Mouse (Mus musculus) limb, embryonic 14.5 days (tissue): ENCODE measurements around the gene Hormad2. TPM values are rescaled to one million over a fixed set of nuclear protein-coding genes. Genes with fewer than 3 reads are reported as not detected.

ENCODE experiments used
- ATAC-seq: fragments of 200-750 bp; cut with Nextera tagmentation; 2 replicates; pipeline ENCODE4 v1.8.0; 2017; ENCODE audit warnings: low read depth, moderate number of reproducible peaks, moderate TSS enrichment; ENCODE audit not compliant: low FRiP score
- DNase-seq: peaks from one replicate; pipeline ENCODE4 v3.0.0-alpha.2; 2015; ENCODE audit warnings: low spot score
- H3K27ac ChIP-seq: fragments of 300-500 bp; sonication (generic); replicated peaks from 2 replicates; pipeline ENCODE4 v1.5.1; 2014; ENCODE audit warnings: low read depth, mild to moderate bottlenecking, low read length, moderate library complexity, mixed read lengths
- H3K27me3 ChIP-seq: fragments of 300-500 bp; sonication (generic); 2 replicates; pipeline ENCODE4 v1.6.1; 2014; ENCODE audit warnings: low read length, mixed read lengths; ENCODE audit not compliant: control insufficient read depth, insufficient read depth
- H3K36me3 ChIP-seq: fragments of 300-500 bp; sonication (generic); 2 replicates; pipeline ENCODE4 v1.6.1; 2014; ENCODE audit warnings: mild to moderate bottlenecking, low read length, moderate library complexity, mixed read lengths; ENCODE audit not compliant: control insufficient read depth, insufficient read depth
- H3K4me1 ChIP-seq: fragments of 300-500 bp; sonication (generic); 2 replicates; pipeline ENCODE4 v1.6.1; 2014; ENCODE audit warnings: antibody characterized with exemption, low read length, mixed read lengths; ENCODE audit not compliant: control insufficient read depth, insufficient read depth
- H3K4me2 ChIP-seq: fragments of 300-500 bp; sonication (generic); replicated peaks from 2 replicates; pipeline ENCODE4 v1.6.1; 2014; ENCODE audit warnings: low read depth, mild to moderate bottlenecking, low read length, moderate library complexity; ENCODE audit not compliant: severe bottlenecking
- H3K4me3 ChIP-seq: fragments of 300-500 bp; sonication (generic); replicated peaks from 2 replicates; pipeline ENCODE4 v1.5.1; 2014; ENCODE audit warnings: low read length
- H3K9ac ChIP-seq: fragments of 300-500 bp; sonication (generic); 2 replicates; pipeline ENCODE4 v1.6.1; 2014; ENCODE audit warnings: mild to moderate bottlenecking, low read depth, low read length, moderate library complexity; ENCODE audit not compliant: severe bottlenecking
- H3K9me3 ChIP-seq: fragments of 300-500 bp; sonication (generic); 2 replicates; pipeline ENCODE4 v1.6.1; 2016; ENCODE audit warnings: low read length; ENCODE audit not compliant: control insufficient read depth
- POLR2A ChIP-seq: fragments of 200-500 bp; IDR thresholded peaks from 2 replicates; pipeline ENCODE4 v1.8.0; 2012; ENCODE audit warnings: inconsistent platforms, mild to moderate bottlenecking, moderate library complexity, borderline replicate concordance; ENCODE audit not compliant: insufficient read depth, insufficient read length; ENCODE audit errors: extremely low read depth
- WGBS: fragments of 180-500 bp; shearing (Covaris S2); extraction: QIAGEN DNeasy Blood & Tissue Kit; methylation state at CpG from one replicate; pipeline ENCODE4 v1.1.7; 2014; 5-methylcytosine and 5-hydroxymethylcytosine counted together
- polyA plus RNA-seq, 2 experiments: library from polyadenylated mRNA; depleted of rRNA in 1 of 2; stranded (reverse) in 1 of 2; unstranded in 1 of 2; fragments of >200 nt; fragmentation: Nextera tagmentation in 1 of 2; extraction: Ambion mirVana in 1 of 2; gene quantifications; 2 replicates each; pipeline versions ENCODE4 v1.2.1 to v1.2.3; 2012 to 2014

Gene Hormad2
- polyA plus RNA-seq, 2 experiments: 0.23 to 0.25 TPM

DNA sequence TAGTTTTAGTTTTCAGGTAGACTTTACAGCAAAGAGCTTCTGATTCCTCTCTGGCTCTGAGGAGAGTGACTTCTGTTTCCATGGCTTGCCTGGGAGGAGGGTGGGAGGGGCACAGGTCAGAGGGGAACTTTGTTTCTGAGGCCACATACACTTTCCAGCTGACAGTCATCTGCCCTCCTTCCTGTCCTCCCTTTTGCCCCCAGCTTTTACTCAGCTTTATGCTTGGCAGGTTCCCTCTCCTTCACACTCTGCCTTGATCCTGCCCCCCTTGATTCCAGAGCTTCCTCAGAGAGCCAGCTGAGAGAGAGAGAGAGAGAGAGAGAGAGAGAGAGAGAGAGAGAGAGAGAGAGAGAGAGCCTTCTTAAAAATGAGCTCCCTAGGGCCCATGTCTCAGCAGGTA is 30.3 kb upstream of the Hormad2 start:
- Histone ChIP-seq H3K4me1 (peaks cover 5% of the 10 kb centered on the region; the same call in 1 of the 2 replicates), H3K9ac (no peak overlapping the region), H3K4me2 (no peak overlapping the region), H3K27me3 (no peaks in the 10 kb centered on the region), H3K36me3 (no peaks in the 10 kb centered on the region), H3K27ac (no peak overlapping the region), H3K9me3 (no peaks in the 10 kb centered on the region), H3K4me3 (no peak overlapping the region)
- TF ChIP-seq POLR2A: no peak
- no peak for DNase-seq
- no peak for ATAC-seq

DNA sequence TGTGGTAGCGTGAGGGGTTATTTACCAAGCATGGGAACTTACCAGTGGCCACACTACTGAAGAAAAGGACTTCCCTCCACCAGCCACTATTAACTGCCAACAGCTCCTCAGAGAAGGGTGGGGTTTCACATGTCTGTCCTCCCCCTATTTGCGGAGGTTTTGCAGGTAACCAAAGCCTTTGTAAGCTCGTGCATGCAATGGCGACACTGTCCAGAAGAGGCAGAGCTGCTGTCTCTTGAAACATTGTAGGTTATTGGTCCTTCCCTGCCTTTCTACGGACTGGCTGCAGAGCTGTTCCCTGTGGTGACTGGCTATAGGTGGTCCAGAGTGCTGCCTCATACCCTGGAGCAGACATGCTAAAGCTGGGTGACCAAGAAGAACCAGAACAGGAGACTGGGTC is 28.2 kb upstream of the Hormad2 start:
- WGBS: 66% methylated on average over 5 of the region's 5 CpGs
- Histone ChIP-seq H3K4me1 (peaks cover 5% of the 10 kb centered on the region; the same call in 1 of the 2 replicates), H3K36me3 (no peaks in the 10 kb centered on the region), H3K27me3 (no peaks in the 10 kb centered on the region), H3K9me3 (no peaks in the 10 kb centered on the region), H3K4me2 (no peak overlapping the region), H3K27ac (no peak overlapping the region), H3K4me3 (no peak overlapping the region), H3K9ac (no peak overlapping the region)
- DNase-seq (no peak), ATAC-seq (no peak)
- no peak for TF ChIP-seq POLR2A

DNA sequence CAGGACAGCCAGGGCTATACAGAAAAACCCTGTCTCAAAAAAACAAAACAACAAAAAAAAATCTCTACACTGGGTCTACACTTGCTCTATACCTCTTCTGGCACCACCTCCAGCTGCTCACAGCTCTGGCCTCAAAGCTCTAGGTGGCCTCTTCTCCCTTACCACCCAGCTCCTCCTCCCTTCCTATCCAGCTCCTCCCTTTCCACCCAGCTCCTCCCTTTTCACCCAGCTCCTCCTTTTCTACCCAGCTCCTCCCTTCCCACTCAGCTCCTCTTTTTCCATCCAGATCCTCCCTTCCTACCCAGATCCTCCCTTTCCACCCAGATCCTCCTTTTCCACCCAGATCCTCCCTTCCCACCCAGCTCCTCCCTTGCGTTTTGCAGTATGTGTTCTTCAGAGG is 26.5 kb upstream of the Hormad2 start:
- H3K9ac ChIP-seq: no peak overlapping the region
- H3K9me3 ChIP-seq: no peaks in the 10 kb centered on the region
- no peak for ATAC-seq
- H3K27me3 ChIP-seq: no peaks in the 10 kb centered on the region
- no peak for TF ChIP-seq POLR2A
- H3K27ac ChIP-seq: no peak overlapping the region
- no peak for DNase-seq
- no peaks in the 10 kb centered on the region for H3K4me1 ChIP-seq
- 92% methylated on average over 1 of the region's 1 CpGs for WGBS
- H3K4me3 ChIP-seq: no peak overlapping the region
- H3K36me3 ChIP-seq: no peaks in the 10 kb centered on the region
- H3K4me2 ChIP-seq: no peak overlapping the region

DNA sequence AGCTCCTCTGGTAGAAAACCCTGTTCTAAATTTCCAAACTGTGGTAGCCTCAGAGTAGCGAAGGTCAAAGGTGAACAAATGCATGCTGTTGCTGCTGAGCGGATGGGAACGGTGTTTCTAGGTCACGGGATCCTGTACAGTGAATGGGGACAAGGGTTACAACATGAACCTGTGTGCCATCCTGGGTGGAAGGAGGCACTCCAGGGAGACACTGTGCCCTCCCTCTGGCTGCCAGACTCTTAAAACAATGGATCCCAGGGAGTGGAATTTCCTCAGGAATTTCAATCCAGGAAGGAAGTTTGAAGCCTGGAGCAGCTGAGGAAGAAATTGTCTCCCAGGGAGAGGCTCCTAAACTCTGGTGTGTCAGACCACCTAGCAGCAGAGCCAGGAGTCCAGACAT is 25.3 kb upstream of the Hormad2 start:
- DNase-seq (no peak), ATAC-seq (no peak)
- Histone ChIP-seq H3K4me2 (no peak overlapping the region), H3K4me3 (no peak overlapping the region), H3K9ac (no peak overlapping the region), H3K36me3 (no peaks in the 10 kb centered on the region), H3K9me3 (no peaks in the 10 kb centered on the region), H3K4me1 (no peaks in the 10 kb centered on the region), H3K27ac (no peak overlapping the region), H3K27me3 (no peaks in the 10 kb centered on the region)
- WGBS: 76% methylated on average over 4 of the region's 4 CpGs
- TF ChIP-seq POLR2A: no peak

DNA sequence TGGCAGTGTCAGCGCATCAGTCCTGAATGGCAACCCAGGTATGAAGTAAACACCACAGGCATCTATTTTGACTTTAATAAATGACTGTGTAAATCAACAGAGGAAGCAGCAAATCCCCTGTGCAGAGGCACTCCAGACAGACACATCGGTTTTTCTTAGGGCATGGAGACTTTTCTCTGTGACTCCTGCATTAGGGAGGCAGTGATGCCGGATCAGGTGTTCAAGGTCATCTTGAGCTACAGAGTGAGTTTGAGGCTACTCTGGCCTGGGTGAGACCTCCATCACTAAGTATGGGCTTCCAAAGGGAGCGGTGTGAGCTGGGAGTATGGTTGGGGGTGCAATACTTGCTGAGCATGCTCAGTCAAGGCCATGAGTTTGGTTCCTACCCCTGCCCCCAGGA is 23.7 kb upstream of the Hormad2 start:
- H3K9ac ChIP-seq: no peak overlapping the region
- WGBS: 94% methylated on average over 4 of the region's 4 CpGs
- no peaks in the 10 kb centered on the region for H3K9me3 ChIP-seq
- ATAC-seq: no peak
- H3K36me3 ChIP-seq: no peaks in the 10 kb centered on the region
- no peaks in the 10 kb centered on the region for H3K4me1 ChIP-seq
- H3K27me3 ChIP-seq: no peaks in the 10 kb centered on the region
- no peak for DNase-seq
- no peak for TF ChIP-seq POLR2A
- H3K27ac ChIP-seq: no peak overlapping the region
- no peak overlapping the region for H3K4me3 ChIP-seq
- H3K4me2 ChIP-seq: no peak overlapping the region

DNA sequence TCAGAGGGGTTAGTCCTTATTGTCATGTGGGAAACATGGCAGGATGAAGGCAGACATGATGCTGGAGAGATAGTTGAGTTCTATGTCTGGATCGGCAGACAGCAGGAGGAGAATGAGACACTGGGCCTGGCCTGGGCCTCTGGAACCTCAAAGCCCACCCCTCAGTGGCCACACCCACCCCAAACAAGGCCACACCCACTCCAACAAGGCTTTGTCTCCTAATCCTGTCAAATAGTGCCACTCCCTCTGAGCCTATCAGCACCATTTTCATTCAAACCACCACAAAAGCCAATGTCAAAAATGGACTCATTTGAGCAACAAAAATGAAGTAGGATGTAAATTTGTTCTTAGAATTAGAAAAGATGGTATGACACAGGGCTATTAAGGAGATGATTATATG is 23.3 kb upstream of the Hormad2 start:
- Histone ChIP-seq H3K4me1 (no peaks in the 10 kb centered on the region), H3K36me3 (no peaks in the 10 kb centered on the region), H3K4me3 (no peak overlapping the region), H3K9me3 (no peaks in the 10 kb centered on the region), H3K4me2 (no peak overlapping the region), H3K27ac (no peak overlapping the region), H3K9ac (no peak overlapping the region), H3K27me3 (no peaks in the 10 kb centered on the region)
- ATAC-seq (no peak), DNase-seq (no peak)
- 67% methylated on average over 1 of the region's 1 CpGs for WGBS
- TF ChIP-seq POLR2A: no peak
